Mouse (Mus musculus): ENCODE measurements around the gene Itpkb.
"Not testable (repeated sequence)": the region's sequence is repeated elsewhere in the genome, so short reads cannot be mapped to it uniquely, and the experiment has no call there.

Itpkb gene

GRCm38 (mm10) chr1:180372258-180372657 is 42.0 kb downstream of the Itpkb start:
- DNase-seq: not testable (repeated sequence)

DNA sequence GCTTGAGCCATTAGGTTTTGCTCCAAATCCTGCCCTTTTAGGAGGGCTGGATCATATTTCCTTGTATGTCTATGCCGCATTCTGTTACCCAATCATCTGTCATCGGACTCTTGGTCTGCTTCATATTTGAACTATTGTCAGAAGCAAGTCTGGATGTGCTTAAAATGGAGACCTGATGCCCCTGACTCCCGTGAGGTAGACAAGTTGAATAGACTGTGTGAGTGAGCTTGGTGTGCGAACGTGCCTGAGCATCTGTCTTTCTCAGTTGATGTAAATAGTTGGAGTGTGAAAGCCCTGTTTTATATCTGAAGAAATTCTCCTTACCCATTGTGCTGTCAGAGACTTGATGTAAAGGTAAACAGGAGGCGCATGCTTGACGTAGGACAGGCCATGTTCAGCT is 46.3 kb downstream of the Itpkb start:
- DNase-seq: no peak

DNA sequence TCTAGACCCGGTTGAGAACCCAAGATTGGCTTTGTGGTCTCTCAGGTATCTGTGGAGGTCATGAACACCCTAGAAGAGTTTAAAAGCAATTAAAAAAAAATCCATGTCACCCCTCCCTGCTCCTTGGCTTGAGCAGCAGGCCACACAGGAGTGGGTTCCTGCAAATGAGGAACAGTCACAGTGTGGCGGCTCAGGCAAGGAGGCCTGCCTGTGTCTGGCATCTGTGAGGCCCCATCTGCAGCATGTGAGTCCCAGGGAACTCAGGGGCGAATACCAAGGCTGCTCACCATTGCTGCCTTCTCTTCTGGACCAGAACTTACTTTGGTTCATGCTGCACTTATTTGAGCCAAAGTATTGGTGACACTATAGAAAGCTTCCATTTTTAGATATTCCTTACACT is 49.3 kb downstream of the Itpkb start:
- DNase-seq: no peak

DNA sequence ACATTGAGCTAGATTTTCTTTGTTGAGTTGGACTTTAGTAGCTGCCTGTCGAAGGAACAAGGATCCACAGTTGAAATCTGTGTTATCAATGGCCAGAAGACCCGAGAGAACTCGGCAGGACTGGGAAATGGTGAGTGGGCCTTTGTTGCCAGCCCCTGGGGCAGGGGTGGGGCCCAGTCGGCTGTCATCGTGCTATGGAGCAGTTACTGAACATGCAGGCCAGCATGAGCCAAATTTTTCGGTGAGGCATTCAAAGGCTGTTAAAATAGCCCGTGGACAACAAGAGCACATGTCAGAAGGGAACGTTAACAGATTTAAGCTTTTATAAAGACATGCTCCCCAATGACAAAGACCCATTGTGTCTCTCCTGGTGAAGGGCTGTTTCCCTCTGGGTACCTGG is 52.1 kb downstream of the Itpkb start:
- DNase-seq: no peak

DNA sequence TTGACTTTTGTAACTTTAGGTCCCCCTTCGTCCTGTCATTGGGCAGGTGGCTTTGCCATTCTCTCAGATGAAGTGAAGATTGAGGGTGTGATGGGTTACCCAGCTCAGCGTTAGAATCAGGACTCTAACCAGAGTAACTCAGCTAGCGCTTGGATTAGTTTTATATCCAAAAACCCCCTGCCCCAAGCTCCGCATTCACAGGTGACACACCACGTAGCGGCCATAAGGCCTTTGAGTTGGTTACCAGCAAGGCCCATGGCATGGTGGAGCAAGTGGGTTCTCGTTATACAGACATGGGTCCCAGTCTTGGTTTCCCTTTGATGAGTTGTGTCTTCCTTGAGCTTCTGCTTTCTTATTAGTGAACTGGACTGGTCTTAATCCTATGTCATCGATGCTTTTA is 53.6 kb downstream of the Itpkb start:
- DNase-seq: no peak

DNA sequence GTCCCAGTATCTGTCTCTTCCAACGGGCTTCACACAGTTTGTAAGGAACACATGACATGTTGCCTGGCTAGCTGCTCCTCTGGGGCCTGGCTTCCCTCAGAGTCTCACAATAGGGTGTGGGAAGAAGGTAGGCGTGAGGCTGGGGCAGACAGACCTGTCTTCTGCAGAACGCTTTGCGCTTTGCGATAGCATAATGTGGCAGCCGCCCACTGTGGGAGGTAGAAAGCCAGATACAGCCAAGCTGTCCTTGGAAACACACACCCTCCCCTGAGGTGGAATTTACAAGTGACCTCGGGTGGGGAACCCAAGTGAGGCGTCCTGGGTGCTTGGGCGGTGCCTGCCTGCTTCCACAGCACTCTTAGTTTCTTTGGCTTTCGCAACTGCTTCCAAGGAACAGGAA is 54.2 kb downstream of the Itpkb start:
- DNase-seq: no peak

DNA sequence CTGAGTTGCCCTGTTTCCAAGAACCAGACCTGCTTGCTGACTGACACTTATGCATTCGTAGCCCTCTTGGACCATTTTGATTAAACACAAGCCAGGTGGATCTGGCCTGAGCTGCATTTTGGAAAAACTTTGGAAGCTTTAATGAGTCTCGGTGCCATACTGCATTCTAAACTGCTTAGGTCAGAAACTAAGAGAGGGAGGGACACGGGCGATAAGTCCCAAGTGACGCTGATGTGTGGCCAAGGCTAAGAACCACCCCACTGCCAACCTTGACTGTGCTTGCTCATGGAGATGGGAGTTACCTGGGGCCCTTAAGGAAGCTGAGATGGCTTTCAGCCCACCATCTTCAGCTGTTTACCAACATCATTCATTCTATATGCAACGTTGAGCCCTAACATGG is 55.0 kb downstream of the Itpkb start:
- no peak for DNase-seq

- DNase-seq: peak; percentile 99
These were observed 56.9 kb downstream of the Itpkb start for GRCm38 (mm10) chr1:180386951-180387749.

- DNase-seq: no peak
These were observed 57.6 kb downstream of the Itpkb start for GRCm38 (mm10) chr1:180387750-180388480.

GRCm38 (mm10) chr1:180388481-180388880 is 58.2 kb downstream of the Itpkb start:
- no peak for DNase-seq

DNA sequence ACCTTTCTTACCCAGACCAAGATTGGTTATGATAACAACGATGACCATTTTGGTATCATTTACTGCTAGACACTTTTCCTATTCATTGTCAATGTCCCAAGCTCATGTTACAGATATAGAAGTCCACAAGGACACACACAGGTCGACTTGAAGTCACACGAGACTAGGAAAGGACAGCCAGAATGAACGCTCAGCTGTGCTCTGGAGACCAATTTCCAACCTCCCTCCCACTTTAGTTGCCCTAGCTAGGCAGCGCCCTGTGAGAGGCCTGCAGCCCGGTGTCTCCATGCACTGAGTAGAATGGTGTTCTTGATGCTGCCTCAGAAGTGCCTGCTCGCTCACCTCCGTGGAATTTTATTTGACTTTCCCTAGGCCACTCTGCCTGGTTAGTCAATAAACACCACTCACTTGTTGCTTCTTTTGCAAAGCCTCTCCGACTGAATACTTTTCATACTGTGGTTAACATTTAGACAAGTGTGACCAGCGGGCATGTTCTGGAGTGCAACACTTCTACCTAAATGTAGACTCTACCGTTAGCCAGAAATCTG is 59.0 kb downstream of the Itpkb start:
- DNase-seq: not testable (repeated sequence)

GRCm38 (mm10) chr1:180390321-180390731 is 60.0 kb downstream of the Itpkb start:
- no peak for DNase-seq

GRCm38 (mm10) chr1:180390746-180391574 is 60.7 kb downstream of the Itpkb start:
- no peak for DNase-seq

DNA sequence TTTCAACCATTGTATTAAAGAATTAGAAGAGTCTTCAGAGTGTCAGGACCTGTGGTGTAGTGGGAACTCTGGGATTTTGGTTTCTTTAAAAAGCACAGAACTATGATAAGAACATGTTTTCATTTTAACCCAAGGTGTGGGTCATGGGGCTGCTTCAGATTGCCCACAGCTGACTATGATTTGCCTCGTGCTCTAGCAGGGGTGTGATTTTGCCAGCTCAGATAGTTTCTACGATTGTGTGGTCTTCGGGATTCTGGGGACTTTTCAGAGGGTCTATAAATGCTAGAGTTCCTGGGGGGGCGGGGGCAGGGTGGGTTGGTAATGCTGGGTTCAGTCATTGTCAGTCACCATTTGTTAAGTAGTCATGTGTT is 61.3 kb downstream of the Itpkb start:
- no peak for DNase-seq

GRCm38 (mm10) chr1:180392137-180392798 is 62.0 kb downstream of the Itpkb start:
- DNase-seq: no peak

DNA sequence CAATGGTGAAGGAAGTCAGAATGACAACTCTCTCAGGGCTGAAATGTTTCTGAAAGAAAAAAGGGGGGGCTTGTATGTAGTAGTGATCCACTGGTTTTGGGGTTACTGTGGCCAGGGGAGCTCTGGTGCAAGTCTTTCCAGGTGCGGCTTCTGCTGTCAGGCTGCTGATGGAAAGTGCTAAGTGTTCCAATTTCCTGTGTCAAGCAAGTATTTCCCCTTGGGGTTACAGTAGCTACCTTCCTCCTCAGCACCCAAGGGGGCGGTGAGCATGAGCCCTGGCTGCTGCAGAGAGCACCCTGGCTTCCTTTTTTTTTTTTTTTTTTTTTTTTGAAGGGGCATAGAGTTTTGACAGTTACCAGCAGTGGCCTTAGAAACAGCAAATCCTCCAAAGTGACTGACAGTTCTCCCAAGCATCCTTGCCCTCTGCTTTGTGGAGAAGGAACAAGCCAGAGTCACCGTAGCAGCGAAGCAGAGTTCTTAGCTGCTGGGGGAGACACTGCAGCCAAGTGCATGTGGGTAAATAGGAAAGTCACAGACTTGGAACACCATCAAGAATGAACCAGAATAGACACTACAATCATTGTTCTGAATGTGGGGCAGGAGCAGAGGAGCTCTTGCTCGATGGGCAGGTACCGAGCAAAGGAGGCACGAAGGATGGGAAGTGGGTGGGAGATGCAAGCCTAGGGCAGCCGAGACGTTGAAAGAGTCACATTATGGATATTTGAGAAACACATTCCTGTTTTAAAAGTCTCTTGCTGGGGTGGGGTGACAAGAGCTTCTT is 62.9 kb downstream of the Itpkb start:
- DNase-seq: no peak

DNA sequence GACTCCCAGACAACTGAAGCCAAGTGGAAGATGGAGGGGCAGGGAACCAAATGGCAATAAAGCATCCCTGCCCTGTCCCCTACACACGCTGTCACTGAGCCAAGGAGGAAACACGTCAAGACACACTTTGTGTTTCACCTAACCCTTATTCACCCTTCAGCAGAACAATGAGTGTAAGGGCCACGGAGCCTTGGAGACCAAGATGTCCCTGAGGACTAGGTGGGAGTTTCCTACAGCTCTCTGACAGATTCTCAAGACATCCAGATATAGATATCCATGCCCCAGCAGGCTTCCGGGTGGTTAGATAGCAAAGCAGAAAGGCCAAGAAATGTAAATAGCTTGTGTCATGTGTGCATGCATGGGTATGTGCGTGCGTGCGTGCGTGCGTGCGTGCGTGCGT is 63.6 kb downstream of the Itpkb start:
- no peak for DNase-seq

GRCm38 (mm10) chr1:180397734-180398133 is 67.4 kb downstream of the Itpkb start:
- DNase-seq: no peak

DNA sequence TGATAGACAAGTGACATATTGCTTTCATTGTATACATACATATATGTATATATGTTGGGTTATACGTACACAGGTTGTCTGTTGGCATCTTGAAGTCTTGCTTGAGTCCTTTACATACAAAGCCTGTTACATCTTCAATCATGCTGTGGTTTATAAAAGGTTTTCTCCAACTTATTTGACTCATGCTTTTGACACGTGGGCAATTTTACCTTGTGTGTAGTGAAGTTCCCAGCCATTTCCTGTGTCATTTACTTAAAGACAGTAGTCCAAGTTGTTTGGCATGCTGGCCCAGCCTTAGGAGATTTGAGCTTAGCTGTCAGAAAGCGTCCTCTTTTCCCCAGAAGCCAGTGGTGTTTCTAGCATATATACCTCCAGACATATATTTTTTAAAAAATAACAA is 68.2 kb downstream of the Itpkb start:
- DNase-seq: no peak

DNA sequence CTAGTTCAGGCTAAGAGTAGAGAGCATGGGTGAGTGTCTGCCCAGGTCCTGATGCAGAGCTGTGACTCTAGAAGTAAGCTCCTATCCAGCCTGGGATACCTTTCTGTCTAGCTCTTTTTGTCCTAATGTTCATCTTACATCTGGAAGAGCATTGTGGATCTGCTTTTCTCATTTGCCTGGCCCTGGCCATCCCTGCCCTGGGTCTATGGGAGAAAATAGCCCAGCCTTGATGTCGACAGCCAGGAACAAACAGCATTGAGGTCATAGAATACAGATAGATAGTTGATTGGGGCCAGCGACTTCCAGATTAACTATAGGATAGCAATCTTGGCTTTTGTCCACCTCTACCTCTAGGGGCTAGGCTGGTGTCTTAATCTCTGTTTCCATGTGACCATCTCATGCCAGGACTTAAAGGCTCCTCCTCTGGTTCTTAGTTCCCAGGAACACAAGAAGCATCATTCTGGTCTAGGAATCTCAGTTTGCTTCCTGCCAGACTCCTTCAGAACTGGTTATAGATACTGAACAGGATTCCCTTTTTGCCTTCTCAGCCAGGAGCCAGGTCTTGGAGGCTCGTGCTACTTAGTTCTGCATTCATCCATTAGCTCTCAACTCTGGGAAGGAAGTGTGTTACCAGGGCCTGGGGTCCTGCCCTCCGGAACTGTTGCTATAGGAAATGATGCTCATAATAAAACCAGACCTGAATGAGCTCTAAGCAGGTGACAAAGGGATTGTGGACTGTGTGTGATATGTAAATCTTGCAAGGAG is 70.6 kb downstream of the Itpkb start:
- DNase-seq: no peak

DNA sequence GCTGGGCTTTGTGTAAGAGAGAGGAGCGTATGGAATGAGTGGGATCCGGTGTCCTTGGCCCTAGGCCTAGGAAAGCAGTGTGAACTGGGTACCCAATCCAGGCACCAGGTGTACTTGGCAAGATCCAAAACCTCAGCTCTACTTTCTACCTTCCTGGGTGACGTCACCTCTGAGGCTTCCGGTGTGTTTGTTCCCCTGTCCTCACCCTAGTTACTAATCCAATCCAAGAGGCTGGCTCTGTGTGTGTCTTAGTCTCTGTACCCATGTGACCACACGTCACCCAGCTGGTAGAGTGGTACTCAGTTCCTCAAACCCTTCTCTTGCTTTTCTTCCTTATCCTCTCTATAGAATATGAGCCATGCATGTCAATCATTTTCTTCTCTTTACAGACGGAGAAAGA is 71.4 kb downstream of the Itpkb start:
- no peak for DNase-seq
